Comparison of ENCODE assay signal across 8 mouse cellular contexts in the genomic region with DNA sequence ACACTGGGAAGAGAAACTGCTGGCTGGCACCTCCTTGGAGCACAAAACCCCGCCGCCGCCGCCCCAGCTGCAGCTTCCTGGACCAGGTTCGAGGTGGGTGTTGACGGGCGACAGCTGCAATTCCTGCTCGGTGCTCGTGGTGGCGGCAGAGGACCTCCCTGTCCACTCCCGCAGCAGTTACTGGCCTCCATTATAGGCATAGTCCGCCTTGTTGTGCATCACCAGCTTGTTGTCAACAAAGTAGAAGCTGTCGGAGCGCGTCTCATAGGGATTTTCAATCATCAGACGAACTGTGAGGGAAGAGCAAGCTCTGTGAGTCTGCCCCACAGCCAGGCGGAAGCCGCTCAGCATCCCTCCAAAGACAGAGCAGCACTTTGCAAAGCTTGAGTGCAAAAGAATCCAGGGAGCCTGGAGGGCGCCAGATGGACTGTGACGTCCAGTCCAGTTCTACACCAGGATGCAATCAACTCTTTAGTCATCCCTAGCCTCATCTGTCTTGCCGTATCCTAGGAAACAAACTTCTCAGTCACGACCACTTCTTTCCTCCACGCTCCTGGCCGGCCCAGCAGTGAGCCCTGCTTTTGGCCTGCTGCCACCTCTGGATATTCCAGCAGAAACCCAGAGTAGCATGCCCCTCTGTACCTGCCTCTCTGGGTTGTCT. TPM values are rescaled to one million over a fixed set of nuclear protein-coding genes. Genes with fewer than 3 reads are reported as not detected.
DNase-seq lines count a peak whose midpoint lies in the region; ATAC-seq and TF ChIP-seq lines count a peak whose summit lies in the region.

No protein-coding gene starts in this region.

- DNase-seq in c-Kit-negative CD71-positive TER-119-positive erythroid progenitor cells, embryonic 14.5 days (ENCODE audit: low read depth, low spot score) = peak; percentile 21
- peak; percentile 59 for DNase-seq in fibroblast of lung, adult 2 months (ENCODE audit: low read depth)
- peak; percentile 90 for DNase-seq in kidney, postnatal 14 days
- peak; percentile 59 for DNase-seq in liver, embryonic 13.5 days
- DNase-seq in neural tube, embryonic 11.5 days (ENCODE audit: low spot score) = peak; percentile 84

- peak overlapping the region; percentile 35; the same call in 1 of the 2 replicates for H3K4me3 ChIP-seq in E14TG2a.4 (replicated peaks; ENCODE audit: low read length)
- no peak overlapping the region for H3K4me3 ChIP-seq in heart, embryonic 15.5 days
- no peak overlapping the region for H3K4me3 ChIP-seq in liver, embryonic 13.5 days (replicated peaks)
- H3K4me3 ChIP-seq in neural tube, embryonic 11.5 days (ENCODE audit: low read depth, low read length) = no peak overlapping the region
- H3K4me3 ChIP-seq in stomach, embryonic 16.5 days (replicated peaks; ENCODE audit: low read length) = no peak overlapping the region

- no peak overlapping the region for H3K9ac ChIP-seq in heart, embryonic 15.5 days
- H3K9ac ChIP-seq in liver, embryonic 13.5 days = no peak overlapping the region
- no peak overlapping the region for H3K9ac ChIP-seq in neural tube, embryonic 11.5 days (ENCODE audit: low read length)
- H3K9ac ChIP-seq in stomach, embryonic 16.5 days (ENCODE audit: low read length) = 0 out of 2 replicates have a peak overlapping the region, but pooled peaks have one; percentile 36

- 22% methylated on average over 24 of the region's 24 CpGs for WGBS in heart, embryonic 15.5 days
- WGBS in liver, embryonic 13.5 days (ENCODE audit: insufficient replicate concordance) = 38% methylated on average over 24 of the region's 24 CpGs
- WGBS in neural tube, embryonic 11.5 days = 27% methylated on average over 24 of the region's 24 CpGs
- 22% methylated on average over 24 of the region's 24 CpGs for WGBS in stomach, embryonic 16.5 days

- H3K4me2 ChIP-seq in heart, embryonic 15.5 days = peak overlapping the region; percentile 22; the same call in 1 of the 2 replicates
- H3K4me2 ChIP-seq in liver, embryonic 13.5 days = no peak overlapping the region
- H3K4me2 ChIP-seq in neural tube, embryonic 11.5 days (ENCODE audit: low read depth) = no peak overlapping the region
- peak overlapping the region; percentile 3; the same call in 1 of the 2 replicates for H3K4me2 ChIP-seq in stomach, embryonic 16.5 days (ENCODE audit: low read depth, low read length)

- no peak overlapping the region for H3K27ac ChIP-seq in heart, embryonic 15.5 days
- H3K27ac ChIP-seq in liver, embryonic 13.5 days = no peak overlapping the region
- no peak overlapping the region for H3K27ac ChIP-seq in neural tube, embryonic 11.5 days (ENCODE audit: low read depth, low read length)
- 0 out of 2 replicates have a peak overlapping the region, but pooled peaks have one; percentile 4 for H3K27ac ChIP-seq in stomach, embryonic 16.5 days (ENCODE audit: low read length)

- H3K9me3 ChIP-seq in E14TG2a.4 (ENCODE audit: low read length) = no peaks in the 10 kb centered on the region
- H3K9me3 ChIP-seq in heart, embryonic 15.5 days (replicated peaks) = no peaks in the 10 kb centered on the region
- H3K9me3 ChIP-seq in liver, embryonic 13.5 days (replicated peaks) = no peaks in the 10 kb centered on the region
- H3K9me3 ChIP-seq in neural tube, embryonic 11.5 days (ENCODE audit: control insufficient read depth, low read length) = no peaks in the 10 kb centered on the region
- no peaks in the 10 kb centered on the region for H3K9me3 ChIP-seq in stomach, embryonic 16.5 days (replicated peaks; ENCODE audit: control insufficient read depth, low read length)

- peaks cover 60% of the 10 kb centered on the region for H3K4me1 ChIP-seq in E14TG2a.4 (replicated peaks; ENCODE audit: low read depth, low read length)
- peaks cover 13% of the 10 kb centered on the region; the same call in 1 of the 2 replicates for H3K4me1 ChIP-seq in heart, embryonic 15.5 days (replicated peaks)
- peaks cover 17% of the 10 kb centered on the region for H3K4me1 ChIP-seq in liver, embryonic 13.5 days (replicated peaks)
- H3K4me1 ChIP-seq in neural tube, embryonic 11.5 days (ENCODE audit: control insufficient read depth, insufficient read depth, low read length) = peaks cover 3% of the 10 kb centered on the region
- 0 out of 2 replicates have a peak, but pooled peaks cover 11% of the 10 kb centered on the region for H3K4me1 ChIP-seq in stomach, embryonic 16.5 days (ENCODE audit: control insufficient read depth, insufficient read depth, low read length)

- peaks cover 81% of the 10 kb centered on the region for H3K36me3 ChIP-seq in E14TG2a.4 (ENCODE audit: insufficient read depth, low read length)
- H3K36me3 ChIP-seq in heart, embryonic 15.5 days = peaks cover 21% of the 10 kb centered on the region
- peaks cover 40% of the 10 kb centered on the region for H3K36me3 ChIP-seq in liver, embryonic 13.5 days
- peaks cover 11% of the 10 kb centered on the region for H3K36me3 ChIP-seq in neural tube, embryonic 11.5 days (ENCODE audit: control insufficient read depth, insufficient read depth, low read length)
- peaks cover 3% of the 10 kb centered on the region; the same call in 1 of the 2 replicates for H3K36me3 ChIP-seq in stomach, embryonic 16.5 days (ENCODE audit: control insufficient read depth, insufficient read depth, low read length)

- ATAC-seq in heart, embryonic 15.5 days (replicated peaks; ENCODE audit: insufficient number of reproducible peaks, insufficient read depth, low FRiP score, low read depth) = peak; percentile 74; the same call in 1 of the 2 replicates
- peak; percentile 60 for ATAC-seq in liver, embryonic 13.5 days (ENCODE audit: low read depth)
- ATAC-seq in neural tube, embryonic 11.5 days (ENCODE audit: insufficient read depth, low FRiP score, low TSS enrichment) = no peak
- ATAC-seq in stomach, embryonic 16.5 days (ENCODE audit: insufficient read depth, low FRiP score) = peak; percentile 79

- TF ChIP-seq CTCF in E14TG2a.4 (conservative IDR thresholded peaks at IDR 0.05; ENCODE audit: low read length) = peak; percentile 78

- no peaks in the 10 kb centered on the region for H3K27me3 ChIP-seq in E14TG2a.4 (ENCODE audit: insufficient read depth, low read length)
- no peaks in the 10 kb centered on the region for H3K27me3 ChIP-seq in heart, embryonic 15.5 days
- H3K27me3 ChIP-seq in liver, embryonic 13.5 days = no peaks in the 10 kb centered on the region
- H3K27me3 ChIP-seq in neural tube, embryonic 11.5 days (ENCODE audit: control insufficient read depth, insufficient read depth, low read length) = no peaks in the 10 kb centered on the region
- H3K27me3 ChIP-seq in stomach, embryonic 16.5 days (ENCODE audit: control insufficient read depth, insufficient read depth, low read length) = no peaks in the 10 kb centered on the region

RNA-seq across cellular contexts. Expression of a gene that starts 6.2 kb away (rescaled TPM):
- 122 and 123 TPM in 2 replicates for polyA plus RNA-seq in heart, embryonic 15.5 days (2015; fragmentation: Nextera tagmentation; extraction: Ambion mirVana)
- 40.9 and 41.5 TPM in 2 replicates for polyA plus RNA-seq in liver, embryonic 13.5 days (2015; fragmentation: Nextera tagmentation; extraction: Ambion mirVana)
- polyA plus RNA-seq in neural tube, embryonic 11.5 days (2014; fragmentation: Nextera tagmentation; extraction: Ambion mirVana) = 27.7 and 31.3 TPM in 2 replicates
- polyA plus RNA-seq in stomach, embryonic 16.5 days (2015; fragmentation: Nextera tagmentation; extraction: Ambion mirVana) = 50.8 and 53.3 TPM in 2 replicates

RNA-seq across cellular contexts. Expression of a gene that starts 9.4 kb away (rescaled TPM):
- 18.1 and 21.8 TPM in 2 replicates for polyA plus RNA-seq in heart, embryonic 15.5 days (2015; fragmentation: Nextera tagmentation; extraction: Ambion mirVana)
- 8.7 and 10.4 TPM in 2 replicates for polyA plus RNA-seq in liver, embryonic 13.5 days (2015; fragmentation: Nextera tagmentation; extraction: Ambion mirVana)
- polyA plus RNA-seq in neural tube, embryonic 11.5 days (2014; fragmentation: Nextera tagmentation; extraction: Ambion mirVana) = 67.7 and 73.4 TPM in 2 replicates
- 22.2 and 25.4 TPM in 2 replicates for polyA plus RNA-seq in stomach, embryonic 16.5 days (2015; fragmentation: Nextera tagmentation; extraction: Ambion mirVana)

RNA-seq across cellular contexts. Expression of a gene that starts 27.2 kb away (rescaled TPM):
- 13.5 and 17.4 TPM in 2 replicates for polyA plus RNA-seq in heart, embryonic 15.5 days (2015; fragmentation: Nextera tagmentation; extraction: Ambion mirVana)
- polyA plus RNA-seq in liver, embryonic 13.5 days (2015; fragmentation: Nextera tagmentation; extraction: Ambion mirVana) = 11.1 and 12.0 TPM in 2 replicates
- 27.2 and 29.5 TPM in 2 replicates for polyA plus RNA-seq in neural tube, embryonic 11.5 days (2014; fragmentation: Nextera tagmentation; extraction: Ambion mirVana)
- 20.2 and 27.8 TPM in 2 replicates for polyA plus RNA-seq in stomach, embryonic 16.5 days (2015; fragmentation: Nextera tagmentation; extraction: Ambion mirVana)

RNA-seq across cellular contexts. Expression of a gene that starts 32.6 kb away (rescaled TPM):
- polyA plus RNA-seq in heart, embryonic 15.5 days (2015; fragmentation: Nextera tagmentation; extraction: Ambion mirVana) = 54.4 and 76.7 TPM in 2 replicates
- polyA plus RNA-seq in liver, embryonic 13.5 days (2015; fragmentation: Nextera tagmentation; extraction: Ambion mirVana) = 23.0 and 26.0 TPM in 2 replicates
- polyA plus RNA-seq in neural tube, embryonic 11.5 days (2014; fragmentation: Nextera tagmentation; extraction: Ambion mirVana) = 50.1 and 56.9 TPM in 2 replicates
- polyA plus RNA-seq in stomach, embryonic 16.5 days (2015; fragmentation: Nextera tagmentation; extraction: Ambion mirVana) = 66.2 and 68.8 TPM in 2 replicates

Comparison
In these comparisons a context has a peak if more than half of its experiments do, and no peak if none do; other contexts are left out.
1. DNase-seq: peak in every context shown above with its lines; median percentile 90 in kidney, postnatal 14 days; 84 in neural tube, embryonic 11.5 days; 59 in fibroblast of lung, adult 2 months; 59 in liver, embryonic 13.5 days; 21 in c-Kit-negative CD71-positive TER-119-positive erythroid progenitor cells, embryonic 14.5 days.
2. H3K4me2 ChIP-seq: peak in heart, embryonic 15.5 days (single experiment) and stomach, embryonic 16.5 days (single experiment); none in liver, embryonic 13.5 days (single experiment) and neural tube, embryonic 11.5 days (single experiment).